Mouse (Mus musculus): ENCODE results near the gene Taf4.

Taf4 gene

GRCm38 (mm10) chr2:179982715-179983114 lies 6.3 kb upstream of the Taf4 start:
- peak; percentile 23 for DNase-seq (ENCODE audit: low spot score)

- DNase-seq (ENCODE audit: low spot score): no peak
Observed at GRCm38 (mm10) chr2:179980616-179981015, 4.2 kb upstream of the Taf4 start.

- no peak for DNase-seq (ENCODE audit: low spot score)
Observed at GRCm38 (mm10) chr2:179979836-179980235, 3.4 kb upstream of the Taf4 start.

GRCm38 (mm10) chr2:179978250-179978649 lies 1.8 kb upstream of the Taf4 start:
- DNase-seq (ENCODE audit: low spot score): no peak

- DNase-seq (ENCODE audit: low spot score): no peak
Observed at GRCm38 (mm10) chr2:179977344-179978025, 1.0 kb upstream of the Taf4 start.

- no peak for DNase-seq (ENCODE audit: low spot score)
Observed at GRCm38 (mm10) chr2:179976295-179976627, 185 bp downstream of the Taf4 start.

GRCm38 (mm10) chr2:179975851-179976250 lies 595 bp downstream of the Taf4 start:
- DNase-seq (ENCODE audit: low spot score): peak; percentile 55

GRCm38 (mm10) chr2:179974651-179975471 lies 1.6 kb downstream of the Taf4 start:
- peak; percentile 64 for DNase-seq (ENCODE audit: low spot score)

GRCm38 (mm10) chr2:179973871-179974628 lies 2.4 kb downstream of the Taf4 start:
- peak; percentile 36 for DNase-seq (ENCODE audit: low spot score)

- peak; percentile 32 for DNase-seq (ENCODE audit: low spot score)
Observed at GRCm38 (mm10) chr2:179972406-179972805, 4.0 kb downstream of the Taf4 start.

GRCm38 (mm10) chr2:179971891-179972290 lies 4.6 kb downstream of the Taf4 start:
- peak; percentile 36 for DNase-seq (ENCODE audit: low spot score)

GRCm38 (mm10) chr2:179969137-179969536 lies 7.3 kb downstream of the Taf4 start:
- DNase-seq (ENCODE audit: low spot score): no peak

- no peak for DNase-seq (ENCODE audit: low spot score)
Observed at GRCm38 (mm10) chr2:179967633-179968032, 8.8 kb downstream of the Taf4 start.

- DNase-seq (ENCODE audit: low spot score): no peak
Observed at GRCm38 (mm10) chr2:179961420-179961819, 15.0 kb downstream of the Taf4 start.

- DNase-seq (ENCODE audit: low spot score): no peak
Observed at GRCm38 (mm10) chr2:179960327-179960726, 16.1 kb downstream of the Taf4 start.

- DNase-seq (ENCODE audit: low spot score): no peak
Observed at GRCm38 (mm10) chr2:179959391-179959790, 17.1 kb downstream of the Taf4 start.

- DNase-seq (ENCODE audit: low spot score): no peak
Observed at GRCm38 (mm10) chr2:179951542-179952524, 24.6 kb downstream of the Taf4 start.

GRCm38 (mm10) chr2:179948820-179949219 lies 27.6 kb downstream of the Taf4 start:
- no peak for DNase-seq (ENCODE audit: low spot score)

GRCm38 (mm10) chr2:179947607-179948006 lies 28.8 kb downstream of the Taf4 start:
- no peak for DNase-seq (ENCODE audit: low spot score)

- no peak for DNase-seq (ENCODE audit: low spot score)
Observed at GRCm38 (mm10) chr2:179946496-179946895, 29.9 kb downstream of the Taf4 start.

GRCm38 (mm10) chr2:179945051-179945450 lies 31.4 kb downstream of the Taf4 start:
- DNase-seq (ENCODE audit: low spot score): no peak

GRCm38 (mm10) chr2:179941696-179942095 lies 34.8 kb downstream of the Taf4 start:
- no peak for DNase-seq (ENCODE audit: low spot score)
